Mouse (Mus musculus) liver, postnatal 0 days (tissue): ENCODE measurements around the gene Comt.

ENCODE experiments used
- CTCF ChIP-seq: sonication (generic); IDR thresholded peaks from 2 replicates; pipeline ENCODE4 v1.5.1; 2016; ENCODE audit warnings: antibody characterized with exemption, low read depth
- EP300 ChIP-seq: IDR thresholded peaks from 2 replicates; pipeline ENCODE4 v1.6.1; 2016; ENCODE audit warnings: antibody characterized with exemption, low read depth, mild to moderate bottlenecking

DNA sequence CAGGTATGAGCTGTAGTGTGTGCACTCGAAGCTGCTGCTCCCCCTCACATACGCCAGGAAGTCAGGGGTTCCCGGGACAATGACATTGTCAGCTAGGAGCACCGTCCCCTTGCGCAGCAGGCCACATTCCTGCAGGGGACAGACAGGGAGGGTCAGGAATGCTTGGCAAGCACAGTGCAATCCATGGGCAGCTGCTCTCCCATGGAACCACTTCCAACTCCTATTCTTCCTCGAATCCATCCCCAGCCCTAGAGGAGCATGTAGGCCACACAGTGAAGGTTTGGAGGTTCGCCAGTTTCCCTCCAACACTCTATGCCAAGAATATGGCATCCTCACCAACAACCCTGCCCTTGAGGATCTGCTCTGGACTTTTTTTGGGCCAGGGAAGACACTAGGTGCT, 18.7 kb downstream of the Comt start:
- TF ChIP-seq CTCF (no peak), EP300 (no peak)
